Mouse (Mus musculus): ENCODE data around the gene Ydjc. TPM values are rescaled to one million over a fixed set of nuclear protein-coding genes. Genes with fewer than 3 reads are reported as not detected.
A peak's percentile ranks its signal among the peaks of the same experiment; 100 is the strongest.

Gene Ydjc
- polyA plus RNA-seq, 1 experiment from 2014 or later, result 5.3 TPM

GRCm38 (mm10) chr16:17183003-17183402, 38.6 kb downstream of the Ydjc start:
- Histone ChIP-seq H3K27me3 (ENCODE audit: control insufficient read depth, insufficient read depth, low read length) (no peaks in the 10 kb centered on the region), H3K4me2 (ENCODE audit: low read length) (no peak overlapping the region), H3K9ac (ENCODE audit: low read length) (no peak overlapping the region), H3K4me1 (ENCODE audit: control insufficient read depth in 2 of 2, insufficient read depth in 2 of 2, low read length in 2 of 2) (peaks cover 0 to 5% of the 10 kb centered on the region in 2 experiments; a peak in 1 of 4 replicates), H3K4me3 (ENCODE audit: control insufficient read depth in 1 of 2, insufficient read depth in 1 of 2, low read depth in 1 of 2, low read length in 2 of 2) (no peak overlapping the region), H3K9me3 (ENCODE audit: control insufficient read depth, low read length) (no peaks in the 10 kb centered on the region), H3K36me3 (ENCODE audit: control insufficient read depth, insufficient read depth, low read length) (peaks cover 16% of the 10 kb centered on the region), H3K27ac (replicated peaks in 1 of 2; ENCODE audit: control insufficient read depth in 1 of 2, insufficient read depth in 1 of 2, low read depth in 2 of 2, low read length in 2 of 2) (no peak overlapping the region)
- no peak for ATAC-seq (ENCODE audit: insufficient number of reproducible peaks, insufficient read depth, low FRiP score, low read depth)
- WGBS, result 79% methylated on average over 3 of the region's 3 CpGs

- no peaks in the 10 kb centered on the region; the same call in 1 of the 2 replicates for H3K9me3 ChIP-seq (ENCODE audit: control insufficient read depth, low read length)
- H3K4me2 ChIP-seq (ENCODE audit: low read length), result no peak overlapping the region
- peaks cover 16% of the 10 kb centered on the region for H3K36me3 ChIP-seq (ENCODE audit: control insufficient read depth, insufficient read depth, low read length)
- H3K27me3 ChIP-seq (ENCODE audit: control insufficient read depth, insufficient read depth, low read length), result no peaks in the 10 kb centered on the region
- peaks cover 0 to 5% of the 10 kb centered on the region in 2 experiments; a peak in 1 of 4 replicates for H3K4me1 ChIP-seq (ENCODE audit: control insufficient read depth in 2 of 2, insufficient read depth in 2 of 2, low read length in 2 of 2)
- no peak overlapping the region for H3K4me3 ChIP-seq (ENCODE audit: control insufficient read depth in 1 of 2, insufficient read depth in 1 of 2, low read depth in 1 of 2, low read length in 2 of 2)
- H3K27ac ChIP-seq (replicated peaks in 1 of 2; ENCODE audit: control insufficient read depth in 1 of 2, insufficient read depth in 1 of 2, low read depth in 2 of 2, low read length in 2 of 2), result no peak overlapping the region
- no peak overlapping the region for H3K9ac ChIP-seq (ENCODE audit: low read length)
- no peak for ATAC-seq (ENCODE audit: insufficient number of reproducible peaks, insufficient read depth, low FRiP score, low read depth)
Measured at GRCm38 (mm10) chr16:17185475-17185874, 41.1 kb downstream of the Ydjc start.

- WGBS, result 94% methylated on average over 4 of the region's 4 CpGs
- no peaks in the 10 kb centered on the region; a peak in 1 of 4 replicates for H3K4me1 ChIP-seq (ENCODE audit: control insufficient read depth in 2 of 2, insufficient read depth in 2 of 2, low read length in 2 of 2)
Measured at GRCm38 (mm10) chr16:17193823-17194222, 49.4 kb downstream of the Ydjc start.

GRCm38 (mm10) chr16:17200121-17200952, 55.9 kb downstream of the Ydjc start:
- WGBS, result 3% methylated on average over 24 of the region's 24 CpGs
- H3K27me3 ChIP-seq (ENCODE audit: control insufficient read depth, insufficient read depth, low read length), result no peaks in the 10 kb centered on the region
- H3K4me3 ChIP-seq (ENCODE audit: control insufficient read depth in 1 of 2, insufficient read depth in 1 of 2, low read depth in 1 of 2, low read length in 2 of 2), result peak overlapping the region; percentile 88 to 99
- peak overlapping the region; percentile 100 for H3K9ac ChIP-seq (ENCODE audit: low read length)
- ATAC-seq (ENCODE audit: insufficient number of reproducible peaks, insufficient read depth, low FRiP score, low read depth), result no peak
- peaks cover 10% of the 10 kb centered on the region for H3K36me3 ChIP-seq (ENCODE audit: control insufficient read depth, insufficient read depth, low read length)
- no peaks in the 10 kb centered on the region for H3K9me3 ChIP-seq (ENCODE audit: control insufficient read depth, low read length)
- peak overlapping the region; percentile 34 to 82; a peak in 3 of 4 replicates for H3K27ac ChIP-seq (replicated peaks in 1 of 2; ENCODE audit: control insufficient read depth in 1 of 2, insufficient read depth in 1 of 2, low read depth in 2 of 2, low read length in 2 of 2)
- peak overlapping the region; percentile 90 for H3K4me2 ChIP-seq (ENCODE audit: low read length)
- H3K4me1 ChIP-seq (ENCODE audit: control insufficient read depth in 2 of 2, insufficient read depth in 2 of 2, low read length in 2 of 2), result peaks cover 2 to 12% of the 10 kb centered on the region in 2 experiments

More at GRCm38 (mm10) chr16:17193823-17194222, 49.4 kb downstream of the Ydjc start:
- no peaks in the 10 kb centered on the region for H3K27me3 ChIP-seq (ENCODE audit: control insufficient read depth, insufficient read depth, low read length)
- ATAC-seq (ENCODE audit: insufficient number of reproducible peaks, insufficient read depth, low FRiP score, low read depth), result no peak
- no peaks in the 10 kb centered on the region; the same call in 1 of the 2 replicates for H3K9me3 ChIP-seq (ENCODE audit: control insufficient read depth, low read length)
- no peak overlapping the region for H3K4me3 ChIP-seq (ENCODE audit: control insufficient read depth in 1 of 2, insufficient read depth in 1 of 2, low read depth in 1 of 2, low read length in 2 of 2)
- H3K36me3 ChIP-seq (ENCODE audit: control insufficient read depth, insufficient read depth, low read length), result peaks cover 12% of the 10 kb centered on the region
- no peak overlapping the region for H3K27ac ChIP-seq (replicated peaks in 1 of 2; ENCODE audit: control insufficient read depth in 1 of 2, insufficient read depth in 1 of 2, low read depth in 2 of 2, low read length in 2 of 2)
- no peak overlapping the region for H3K9ac ChIP-seq (ENCODE audit: low read length)
- H3K4me2 ChIP-seq (ENCODE audit: low read length), result no peak overlapping the region

- Histone ChIP-seq H3K27me3 (ENCODE audit: control insufficient read depth, insufficient read depth, low read length) (peaks cover 2% of the 10 kb centered on the region; the same call in 1 of the 2 replicates), H3K4me2 (ENCODE audit: low read length) (peak overlapping the region; percentile 90), H3K27ac (replicated peaks in 1 of 2; ENCODE audit: control insufficient read depth in 1 of 2, insufficient read depth in 1 of 2, low read depth in 2 of 2, low read length in 2 of 2) (peak overlapping the region; percentile 34 to 82), H3K9ac (ENCODE audit: low read length) (peak overlapping the region; percentile 100), H3K9me3 (ENCODE audit: control insufficient read depth, low read length) (no peaks in the 10 kb centered on the region), H3K36me3 (ENCODE audit: control insufficient read depth, insufficient read depth, low read length) (peaks cover 10% of the 10 kb centered on the region), H3K4me3 (ENCODE audit: control insufficient read depth in 1 of 2, insufficient read depth in 1 of 2, low read depth in 1 of 2, low read length in 2 of 2) (peak overlapping the region; percentile 88 to 99), H3K4me1 (ENCODE audit: control insufficient read depth in 2 of 2, insufficient read depth in 2 of 2, low read length in 2 of 2) (peaks cover 2 to 12% of the 10 kb centered on the region in 2 experiments)
- peak; percentile 76 for ATAC-seq (ENCODE audit: insufficient number of reproducible peaks, insufficient read depth, low FRiP score, low read depth)
- WGBS, result under 1% methylated on average over 70 of the region's 72 CpGs
Measured at GRCm38 (mm10) chr16:17200953-17201707, 56.7 kb downstream of the Ydjc start.

GRCm38 (mm10) chr16:17201977-17202376, 57.6 kb downstream of the Ydjc start:
- 0 out of 2 replicates have a peak, but pooled peaks have one; percentile 13 for ATAC-seq (ENCODE audit: insufficient number of reproducible peaks, insufficient read depth, low FRiP score, low read depth)
- peaks cover 2 to 12% of the 10 kb centered on the region in 2 experiments for H3K4me1 ChIP-seq (ENCODE audit: control insufficient read depth in 2 of 2, insufficient read depth in 2 of 2, low read length in 2 of 2)
- H3K27me3 ChIP-seq (ENCODE audit: control insufficient read depth, insufficient read depth, low read length), result peaks cover 5% of the 10 kb centered on the region; the same call in 1 of the 2 replicates
- H3K9ac ChIP-seq (ENCODE audit: low read length), result no peak overlapping the region
- WGBS, result 59% methylated on average over 2 of the region's 2 CpGs
- H3K9me3 ChIP-seq (ENCODE audit: control insufficient read depth, low read length), result no peaks in the 10 kb centered on the region
- peaks cover 10% of the 10 kb centered on the region for H3K36me3 ChIP-seq (ENCODE audit: control insufficient read depth, insufficient read depth, low read length)
- no peak overlapping the region for H3K4me3 ChIP-seq (ENCODE audit: control insufficient read depth in 1 of 2, insufficient read depth in 1 of 2, low read depth in 1 of 2, low read length in 2 of 2)
- no peak overlapping the region for H3K4me2 ChIP-seq (ENCODE audit: low read length)
- peak overlapping the region in 1 of 2 experiments; percentile 82; a peak in 1 of 4 replicates for H3K27ac ChIP-seq (replicated peaks in 1 of 2; ENCODE audit: control insufficient read depth in 1 of 2, insufficient read depth in 1 of 2, low read depth in 2 of 2, low read length in 2 of 2)

GRCm38 (mm10) chr16:17202549-17202948, 58.1 kb downstream of the Ydjc start, which contains the start of gene Ube2l3:
TSS of gene Ube2l3 (minus strand) at chr16:17202649.
- Histone ChIP-seq H3K27ac (replicated peaks in 1 of 2; ENCODE audit: control insufficient read depth in 1 of 2, insufficient read depth in 1 of 2, low read depth in 2 of 2, low read length in 2 of 2) (peak within 1 kb of the TSS in 1 of 2 experiments; percentile 82; a peak in 1 of 4 replicates), H3K4me2 (ENCODE audit: low read length) (peak within 1 kb of the TSS; percentile 90), H3K36me3 (ENCODE audit: control insufficient read depth, insufficient read depth, low read length) (peaks cover 10% of the 10 kb centered on the region), H3K4me3 (ENCODE audit: control insufficient read depth in 1 of 2, insufficient read depth in 1 of 2, low read depth in 1 of 2, low read length in 2 of 2) (peak within 1 kb of the TSS; percentile 88 to 99), H3K27me3 (ENCODE audit: control insufficient read depth, insufficient read depth, low read length) (peaks cover 5% of the 10 kb centered on the region; the same call in 1 of the 2 replicates), H3K4me1 (ENCODE audit: control insufficient read depth in 2 of 2, insufficient read depth in 2 of 2, low read length in 2 of 2) (peaks cover 2 to 12% of the 10 kb centered on the region in 2 experiments), H3K9me3 (ENCODE audit: control insufficient read depth, low read length) (no peaks in the 10 kb centered on the region), H3K9ac (ENCODE audit: low read length) (peak within 1 kb of the TSS; percentile 100)
- ATAC-seq (ENCODE audit: insufficient number of reproducible peaks, insufficient read depth, low FRiP score, low read depth), result no peak
- 76% methylated on average over 1 of the region's 1 CpGs for WGBS

Measured in heart, embryonic 14.5 days (tissue).